Mouse (Mus musculus) adrenal gland, postnatal 36 days (tissue): ENCODE measurements around the gene Zfp988. TPM values are rescaled to one million over a fixed set of nuclear protein-coding genes. Genes with fewer than 3 reads are reported as not detected.
"Not testable (repeated sequence)": the region's sequence is repeated elsewhere in the genome, so short reads cannot be mapped to it uniquely, and the experiment has no call there.

ENCODE experiments used
- DNase-seq, 2 experiments: peaks; one replicate each; pipeline ENCODE4 v3.0.0; 2021; ENCODE audit warnings: mixed read lengths in 1 of 2
- long read RNA-seq, 2 experiments: library from polyadenylated mRNA; stranded (forward); transcript quantifications; one replicate each; pipeline ENCODE4 v2.0.0; 2021; ENCODE audit warnings: borderline sequencing depth in 2 of 2
- total RNA-seq, 2 experiments: library from RNA; stranded (reverse); gene quantifications; 2 replicates each; pipeline ENCODE4 v1.2.3; 2021

Zfp988 gene
- under 1 TPM; 0.17 to 0.30 TPM for total RNA-seq
- long read RNA-seq, experiment 1, result 0 reads
- long read RNA-seq, experiment 2, result 0 reads

- not testable (repeated sequence) for DNase-seq
These were observed at the start of gene Zfp988 for GRCm38 (mm10) chr4:147305436-147305835. TSS of gene Zfp988 (plus strand) at chr4:147305674.

- not testable (repeated sequence) for DNase-seq
These were observed 42.8 kb upstream of the Zfp988 start for GRCm38 (mm10) chr4:147262708-147263107.

DNA sequence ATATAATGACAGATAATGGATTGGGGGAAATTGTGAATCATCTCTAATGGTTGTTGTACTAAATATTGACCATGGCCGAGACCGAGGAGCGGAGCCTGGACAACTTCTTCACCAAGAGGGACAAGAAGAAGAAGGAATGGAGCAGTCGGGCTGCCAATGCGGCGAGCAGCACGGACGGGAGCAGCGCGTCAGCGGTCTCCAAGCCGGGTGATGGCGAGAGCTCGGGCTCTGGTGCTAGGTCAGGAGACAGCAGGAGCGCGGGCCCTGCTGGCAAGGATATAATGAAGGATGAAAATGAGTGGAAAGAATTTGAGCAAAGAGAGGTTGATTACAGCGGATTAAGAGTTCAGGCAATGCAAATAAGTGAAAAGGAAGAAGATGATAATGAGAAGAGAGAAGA is 38.2 kb upstream of the Zfp988 start:
- DNase-seq, result not testable (repeated sequence)

- DNase-seq, result not testable (repeated sequence)
These were observed 36.7 kb upstream of the Zfp988 start for GRCm38 (mm10) chr4:147268735-147269134.

GRCm38 (mm10) chr4:147270026-147270425 is 35.4 kb upstream of the Zfp988 start:
- not testable (repeated sequence) for DNase-seq

DNA sequence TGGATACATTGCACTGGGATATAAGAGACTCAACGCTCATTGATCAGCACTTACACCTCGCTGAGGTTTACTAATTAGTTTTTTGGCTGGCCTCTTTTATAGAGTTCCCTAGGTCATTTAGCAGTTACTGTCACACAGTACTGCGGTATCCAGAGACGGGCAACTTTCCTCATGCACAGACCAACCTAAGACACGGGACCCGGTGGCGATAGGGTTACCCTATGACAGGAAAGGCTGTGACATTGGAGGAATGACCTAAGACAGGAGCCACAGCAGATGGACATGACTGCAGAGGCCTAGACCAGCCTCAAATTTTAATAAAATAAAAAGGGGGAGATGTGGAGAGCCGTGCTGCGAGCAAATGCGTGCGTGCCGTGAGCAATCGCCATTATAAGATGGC is 33.9 kb upstream of the Zfp988 start:
- not testable (repeated sequence) for DNase-seq

DNA sequence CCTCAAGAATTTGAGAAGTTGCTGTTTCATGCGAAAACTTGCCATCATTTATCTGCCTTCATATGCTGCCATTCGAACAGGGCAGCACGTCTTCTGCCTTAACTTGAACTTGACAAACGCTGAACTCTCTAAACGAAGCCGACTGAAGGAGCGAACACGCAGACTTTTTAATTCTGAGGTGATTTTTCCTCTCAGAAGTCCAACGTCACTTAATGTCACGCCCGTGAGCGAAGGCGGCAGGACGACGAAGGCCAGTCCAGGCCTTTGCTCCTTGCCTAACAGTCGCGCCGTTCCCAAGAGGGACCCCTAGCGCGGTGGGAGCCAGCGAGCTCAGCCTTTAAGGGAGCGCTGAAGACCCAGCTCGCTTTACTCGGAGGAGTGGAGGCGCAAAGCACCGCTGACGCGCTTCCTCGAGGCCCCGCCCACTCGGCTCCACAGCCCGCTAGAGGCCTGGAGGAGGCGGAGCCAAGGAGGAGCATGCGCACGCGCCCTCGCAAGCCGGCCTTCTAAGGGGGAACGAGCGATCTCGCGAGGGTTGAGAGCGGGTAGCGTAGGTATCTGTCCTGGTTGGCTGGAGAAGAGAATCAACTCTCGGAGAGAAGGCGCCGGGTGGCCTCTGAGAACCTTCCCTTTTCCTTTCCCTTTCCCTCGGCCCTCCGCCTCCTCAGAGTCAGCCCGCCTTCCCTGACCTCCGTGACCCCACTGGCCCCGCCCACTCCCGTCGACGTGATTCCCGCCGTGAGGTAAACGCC is 30.3 kb upstream of the Zfp988 start:
- not testable (repeated sequence) for DNase-seq

DNA sequence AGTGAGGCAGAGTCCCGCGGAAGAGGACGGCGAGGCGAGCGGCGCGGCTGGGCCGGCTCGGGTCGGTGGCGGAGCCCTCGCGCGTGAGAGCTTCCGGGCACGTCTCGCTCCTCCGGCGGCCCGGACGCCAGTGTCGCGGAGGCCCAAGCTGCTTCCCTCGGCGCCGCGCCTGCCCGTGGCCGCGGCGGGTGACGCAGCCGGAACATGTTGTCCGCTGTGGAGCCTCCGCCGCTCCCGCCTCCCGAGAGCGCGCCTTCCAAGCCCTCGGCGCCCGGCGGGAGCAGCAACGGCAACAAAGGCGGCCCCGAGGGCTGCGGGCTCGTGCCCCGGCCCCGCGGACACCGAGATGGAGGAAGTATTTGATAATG is 29.7 kb upstream of the Zfp988 start:
- DNase-seq, result not testable (repeated sequence)

- not testable (repeated sequence) for DNase-seq
These were observed 25.1 kb upstream of the Zfp988 start for GRCm38 (mm10) chr4:147280406-147280805.

DNA sequence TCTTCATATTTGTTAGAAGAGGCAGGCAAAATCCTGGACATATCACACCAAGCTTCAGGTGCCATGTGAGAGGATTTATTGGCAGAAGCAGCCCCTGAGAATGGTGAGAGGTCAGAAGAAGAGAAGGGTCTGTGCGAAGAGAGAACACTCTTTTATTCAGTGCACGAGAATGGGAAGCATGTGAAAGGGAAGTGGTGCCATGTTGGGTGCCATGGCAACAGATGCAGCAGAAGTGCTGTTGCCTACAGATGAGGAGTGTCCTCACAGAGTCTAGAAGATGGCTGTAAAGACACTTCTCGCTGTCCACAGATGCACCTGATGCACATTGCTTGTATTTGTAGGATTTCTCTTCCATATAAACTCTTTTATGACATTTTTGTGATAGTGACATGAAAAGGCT is 6.9 kb upstream of the Zfp988 start:
- not testable (repeated sequence) for DNase-seq

DNA sequence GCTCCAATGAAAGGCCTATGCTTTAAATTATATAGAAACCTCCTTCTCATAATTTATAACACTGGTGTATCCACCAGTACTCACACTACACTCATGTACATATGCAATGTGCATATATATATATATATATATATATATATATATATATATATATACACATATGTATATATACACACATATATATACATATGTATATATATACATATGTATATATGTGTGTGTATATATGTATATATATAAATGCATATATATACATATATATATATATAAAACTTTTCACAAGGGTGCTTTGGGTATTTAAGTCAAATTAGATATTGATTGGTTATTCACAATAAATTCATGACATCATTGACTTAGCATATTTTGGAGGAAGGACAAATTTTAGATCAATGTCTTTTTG is 3.1 kb upstream of the Zfp988 start:
- DNase-seq, result not testable (repeated sequence)

- not testable (repeated sequence) for DNase-seq
These were observed 29.7 kb downstream of the Zfp988 start for GRCm38 (mm10) chr4:147335036-147335690.

DNA sequence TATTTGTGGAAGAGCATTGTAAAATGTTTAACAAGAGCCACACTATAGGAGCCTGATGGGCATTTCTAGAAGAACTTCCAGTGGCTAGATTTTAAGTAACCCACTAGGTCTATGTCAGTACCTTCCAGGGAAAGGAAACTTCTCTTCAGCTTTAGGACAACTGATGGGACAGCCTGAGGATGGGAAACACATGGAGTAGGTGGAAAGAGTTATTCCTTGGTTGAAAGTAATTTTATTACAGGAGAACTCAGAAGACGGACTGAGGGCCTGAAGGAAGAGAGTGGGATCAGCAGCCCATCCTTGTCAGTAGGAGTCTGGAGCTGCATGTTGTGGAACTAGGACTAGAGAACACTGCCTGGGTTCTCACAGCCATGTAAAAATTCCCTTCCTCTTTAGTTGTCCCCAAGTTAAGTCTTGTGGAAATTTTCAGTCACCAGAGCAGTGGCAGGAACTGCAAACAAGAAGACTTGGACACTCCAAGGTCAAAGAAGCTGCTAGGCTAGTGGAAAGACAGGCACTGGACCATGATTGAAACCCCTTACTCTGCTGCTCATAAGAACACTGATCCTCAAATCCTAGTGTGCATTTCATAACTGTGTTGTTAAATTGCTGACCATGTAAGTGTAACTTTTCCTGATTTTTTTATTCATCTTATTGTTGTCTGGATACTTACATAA is 30.4 kb downstream of the Zfp988 start:
- DNase-seq, result not testable (repeated sequence)

DNA sequence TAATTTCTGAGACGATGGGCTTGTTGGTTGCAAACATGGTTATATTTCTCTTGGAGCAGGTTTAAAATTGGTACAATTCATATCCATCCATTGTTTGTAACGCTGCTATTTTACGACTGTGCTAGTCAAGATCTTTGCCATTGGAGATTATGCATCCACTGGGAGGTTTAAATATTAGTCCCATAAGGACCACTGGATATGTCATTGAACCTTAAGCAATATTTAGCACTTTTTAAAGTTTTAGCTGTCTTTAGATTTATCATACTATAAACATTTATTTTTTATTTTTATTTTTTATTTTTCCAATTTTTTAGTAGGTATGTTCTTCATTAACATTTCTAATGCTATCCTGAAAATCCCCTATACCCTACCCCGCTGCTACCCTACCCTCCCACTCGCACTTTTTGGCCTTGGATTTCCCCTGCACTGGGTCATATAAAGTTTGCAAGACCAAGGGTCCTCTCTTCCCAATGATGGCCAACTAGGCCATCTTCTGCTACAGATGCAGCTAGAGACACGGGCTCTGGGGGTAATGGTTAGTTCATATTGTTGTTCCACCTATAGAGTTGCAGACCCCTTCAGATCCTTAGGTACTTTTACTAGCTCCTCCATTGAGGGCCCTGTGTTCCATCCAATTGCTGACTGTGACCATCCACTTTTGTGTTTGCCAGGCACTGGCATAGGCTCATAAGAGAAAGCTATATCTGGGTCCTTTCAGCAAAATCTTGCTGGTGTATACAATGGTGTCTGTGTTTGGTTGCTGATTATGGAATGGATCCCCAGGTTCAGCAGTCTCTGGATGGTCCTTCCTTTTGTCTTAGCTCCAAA is 31.1 kb downstream of the Zfp988 start:
- not testable (repeated sequence) for DNase-seq

DNA sequence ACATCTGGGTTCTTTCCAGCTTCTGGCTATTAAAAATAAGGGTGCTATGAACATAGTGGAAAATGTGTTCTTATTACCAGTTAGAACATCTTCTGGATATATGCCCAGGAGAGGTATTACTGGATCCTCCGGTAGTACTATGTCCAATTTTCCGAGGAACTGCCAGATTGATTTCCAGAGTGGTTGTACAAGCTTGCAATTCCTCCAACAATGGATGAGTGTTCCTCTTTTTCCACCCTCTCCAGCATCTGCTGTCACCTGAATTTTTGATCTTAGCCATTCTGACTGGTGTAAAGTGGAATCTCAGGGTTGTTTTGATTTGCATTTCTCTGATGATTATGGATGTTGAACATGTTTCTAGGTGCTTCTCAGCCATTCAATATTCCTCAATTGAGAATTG is 32.0 kb downstream of the Zfp988 start:
- DNase-seq, result not testable (repeated sequence)

- DNase-seq, result no peak
These were observed 32.6 kb downstream of the Zfp988 start for GRCm38 (mm10) chr4:147338032-147338610.

DNA sequence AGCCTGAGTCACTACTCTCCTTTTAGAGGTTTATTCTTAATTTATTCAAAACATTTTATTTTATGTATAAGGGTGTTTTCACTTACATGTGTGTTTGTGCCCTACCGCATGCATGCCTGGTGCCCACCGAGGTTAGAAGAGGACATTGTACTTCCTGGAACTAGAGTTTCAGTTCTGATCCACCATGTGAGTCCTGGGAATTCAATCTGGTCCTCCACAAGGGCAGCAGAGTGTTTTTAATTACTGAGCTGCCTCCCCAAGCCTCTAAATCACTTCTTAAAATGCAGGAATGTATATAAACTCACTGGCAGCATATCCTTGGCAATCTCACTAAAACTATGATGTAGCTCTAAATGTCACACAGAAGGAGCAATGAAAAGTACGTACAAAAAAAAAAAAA is 33.2 kb downstream of the Zfp988 start:
- DNase-seq, result not testable (repeated sequence)

DNA sequence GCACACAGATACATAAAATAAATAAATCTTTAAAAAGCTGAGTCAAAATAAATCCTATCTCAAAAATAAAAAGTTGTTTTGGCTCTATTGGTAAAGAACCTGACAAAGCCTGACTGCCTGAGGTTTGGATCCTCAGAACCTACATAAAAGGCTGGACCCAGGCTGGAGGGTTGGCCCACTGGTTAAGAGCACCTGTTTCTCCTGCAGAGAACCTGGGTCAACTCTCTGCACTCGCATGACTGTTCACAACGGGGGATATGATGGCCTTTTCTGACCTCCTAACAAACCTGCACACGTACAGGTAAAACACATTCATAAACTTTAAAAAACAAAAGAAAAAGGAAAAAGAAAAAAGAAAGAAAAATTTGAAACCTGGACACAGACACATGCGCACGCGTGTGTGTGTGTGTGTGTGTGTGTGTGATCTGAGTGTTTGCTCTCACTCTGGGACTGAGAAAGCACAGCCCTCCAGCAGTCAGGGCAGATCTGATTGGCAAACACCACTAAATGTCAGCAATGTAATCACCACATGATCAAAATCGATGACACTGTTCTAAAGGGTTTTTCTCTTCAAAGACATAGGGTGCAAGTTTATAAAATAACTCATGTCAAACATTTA is 34.2 kb downstream of the Zfp988 start:
- not testable (repeated sequence) for DNase-seq

DNA sequence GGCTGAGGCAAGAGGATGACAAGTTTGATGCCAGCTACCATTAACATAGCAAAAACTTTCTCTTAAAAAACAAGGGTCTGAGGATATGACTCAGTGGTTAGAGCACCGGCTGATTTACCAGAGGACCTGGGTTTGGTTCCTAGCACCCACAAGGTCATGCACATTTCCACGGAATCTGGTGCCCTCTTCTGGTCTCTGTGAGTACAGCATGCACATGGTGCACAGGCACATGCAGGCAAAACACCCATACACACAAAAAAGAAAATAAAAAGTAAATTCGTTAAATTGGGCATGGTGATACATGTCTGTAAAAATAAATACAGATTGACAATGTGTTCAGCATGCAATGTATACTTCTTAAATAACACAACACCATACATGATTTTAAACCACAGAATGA is 34.8 kb downstream of the Zfp988 start:
- not testable (repeated sequence) for DNase-seq

DNA sequence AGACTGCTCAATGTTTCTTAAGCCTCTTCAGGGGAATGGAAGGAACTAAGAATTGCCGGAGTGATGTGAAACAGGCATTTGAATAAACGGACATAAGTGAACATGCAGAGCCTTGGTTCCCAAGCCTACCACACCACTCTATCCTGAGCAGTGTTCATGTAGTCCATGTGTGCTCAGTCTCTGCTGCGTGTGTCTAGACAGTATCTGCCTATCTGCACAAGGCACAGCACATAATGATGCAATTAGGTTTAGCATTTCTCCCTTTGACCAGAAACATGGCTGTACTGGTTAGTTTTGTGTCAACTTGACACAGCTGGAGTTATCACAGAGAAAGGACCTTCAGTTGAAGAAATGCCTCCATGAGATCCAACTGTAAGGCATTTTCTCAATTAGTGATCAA is 35.4 kb downstream of the Zfp988 start:
- DNase-seq, result not testable (repeated sequence)
